Mouse (Mus musculus): Measurements from ENCODE around the gene Alg12.

Alg12 gene

GRCm38 (mm10) chr15:88854969-88855830, 36.1 kb upstream of the Alg12 start:
- peak; percentile 31 for DNase-seq

DNA sequence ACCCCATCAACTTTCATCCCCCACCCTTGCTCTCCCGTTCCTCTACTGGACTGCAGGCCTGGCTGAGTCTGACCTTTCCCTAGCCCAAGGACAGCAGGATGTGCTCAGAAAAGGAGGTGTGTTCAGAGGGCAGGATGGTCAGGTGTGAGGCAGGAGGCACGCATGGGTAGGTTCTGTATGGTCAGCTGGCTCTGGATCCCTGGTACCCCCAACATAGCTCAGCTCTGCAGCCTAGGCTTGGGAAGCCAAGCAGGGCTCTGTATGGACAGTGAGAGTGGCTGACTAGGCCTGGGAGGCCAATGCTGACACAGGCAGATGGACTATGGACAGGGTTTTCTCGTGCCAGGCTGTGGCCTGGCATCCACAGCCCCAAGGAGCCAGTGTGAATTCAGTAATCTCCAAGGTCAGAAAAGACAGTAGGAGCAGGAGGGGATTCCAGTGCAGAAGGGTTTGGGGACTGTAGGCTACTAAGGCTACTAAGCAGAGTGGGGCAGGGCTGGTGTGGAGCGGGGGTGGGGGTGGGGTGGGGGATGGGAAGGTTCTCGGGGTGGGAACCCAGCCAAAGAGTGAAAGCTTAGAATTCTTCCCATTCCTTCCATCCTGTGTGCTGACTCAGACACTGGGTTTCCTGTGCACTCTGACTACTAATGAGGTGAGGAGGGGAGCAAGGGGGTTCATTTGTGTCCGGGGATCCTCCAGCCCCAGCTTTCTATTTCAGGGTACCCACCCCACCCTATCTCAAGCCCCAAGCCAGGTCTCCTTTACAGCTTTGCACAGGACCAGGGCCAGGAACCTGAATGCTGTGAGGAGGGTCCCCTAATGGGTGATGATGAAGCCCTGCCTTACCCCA, 35.2 kb upstream of the Alg12 start:
- DNase-seq, result peak; percentile 54

DNA sequence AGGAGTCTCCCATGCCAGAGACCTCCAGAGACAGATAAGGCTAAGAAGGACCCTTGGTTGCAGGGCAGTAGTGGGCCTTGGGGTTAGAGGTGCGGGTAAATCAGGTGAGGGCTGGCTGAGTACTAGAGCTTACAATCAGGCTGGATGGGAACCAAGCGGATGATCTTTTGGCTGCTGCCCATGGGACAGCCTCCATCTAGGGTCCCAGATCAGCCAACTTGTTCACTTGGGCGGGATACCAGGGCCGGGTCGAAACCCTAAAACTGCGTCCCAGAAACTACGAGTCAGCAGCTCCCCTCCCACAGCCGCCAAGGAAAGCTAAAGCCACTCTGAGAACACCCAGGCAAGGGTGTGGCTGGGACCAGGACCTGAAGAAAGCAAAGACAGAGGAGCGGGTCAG, 34.0 kb upstream of the Alg12 start:
- DNase-seq, result peak; percentile 37

DNA sequence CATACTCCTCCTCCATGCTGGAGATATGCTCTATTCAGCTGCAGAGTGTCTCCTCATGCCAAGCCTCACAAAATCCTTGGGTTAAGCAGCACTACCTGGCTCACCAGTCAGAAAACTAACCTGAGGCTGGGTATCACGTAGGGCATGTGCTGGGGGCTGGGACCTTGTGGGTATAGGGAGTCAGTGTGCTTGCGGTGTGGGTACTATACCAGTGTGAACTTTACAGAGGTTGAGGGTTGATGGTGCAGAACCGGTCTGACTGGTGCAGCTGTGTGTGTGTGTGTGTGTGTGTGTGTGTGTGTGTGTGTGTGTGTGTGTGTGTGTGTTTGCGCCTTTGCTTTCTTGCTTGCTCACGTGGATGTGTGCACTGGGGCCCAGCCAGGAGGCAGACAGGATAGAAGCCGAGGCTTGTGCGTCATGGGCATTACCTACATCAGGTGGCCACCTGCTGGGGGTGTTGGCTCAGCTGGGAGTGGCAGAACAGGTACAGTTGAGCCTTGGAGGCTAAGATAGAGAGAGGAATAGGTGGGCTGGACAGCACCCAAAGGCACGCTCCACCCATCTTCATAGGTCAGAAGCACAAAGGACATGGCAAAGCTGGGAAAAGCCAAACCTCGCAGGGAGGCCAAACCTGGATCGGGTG, 32.5 kb upstream of the Alg12 start:
- DNase-seq, result no peak

DNA sequence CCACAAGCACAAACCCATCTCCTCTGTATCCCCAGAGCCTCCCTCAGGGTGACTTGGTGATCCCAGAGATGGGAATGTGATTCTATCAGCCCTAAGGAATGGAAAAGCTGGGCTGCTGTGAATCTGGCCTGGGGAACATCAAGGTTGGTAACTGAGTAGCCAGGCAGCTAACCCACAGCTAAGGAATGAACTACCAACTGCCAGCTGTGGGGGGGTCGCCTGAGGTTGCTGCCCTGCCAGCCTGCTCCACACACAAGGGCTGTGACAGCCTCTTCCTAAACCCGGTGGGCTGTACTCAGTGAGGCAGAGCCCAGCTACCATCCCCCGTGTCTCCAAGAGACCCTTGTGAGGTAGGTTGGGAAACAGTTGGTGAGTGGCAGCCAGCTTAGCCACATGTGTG, 32.0 kb upstream of the Alg12 start:
- DNase-seq, result no peak

GRCm38 (mm10) chr15:88850146-88850826, 31.2 kb upstream of the Alg12 start:
- DNase-seq, result peak; percentile 84

GRCm38 (mm10) chr15:88849621-88850020, 30.5 kb upstream of the Alg12 start:
- DNase-seq, result no peak

- no peak for DNase-seq
These were observed 29.5 kb upstream of the Alg12 start for GRCm38 (mm10) chr15:88848661-88849060.

- no peak for DNase-seq
These were observed 25.8 kb upstream of the Alg12 start for GRCm38 (mm10) chr15:88844966-88845365.

DNA sequence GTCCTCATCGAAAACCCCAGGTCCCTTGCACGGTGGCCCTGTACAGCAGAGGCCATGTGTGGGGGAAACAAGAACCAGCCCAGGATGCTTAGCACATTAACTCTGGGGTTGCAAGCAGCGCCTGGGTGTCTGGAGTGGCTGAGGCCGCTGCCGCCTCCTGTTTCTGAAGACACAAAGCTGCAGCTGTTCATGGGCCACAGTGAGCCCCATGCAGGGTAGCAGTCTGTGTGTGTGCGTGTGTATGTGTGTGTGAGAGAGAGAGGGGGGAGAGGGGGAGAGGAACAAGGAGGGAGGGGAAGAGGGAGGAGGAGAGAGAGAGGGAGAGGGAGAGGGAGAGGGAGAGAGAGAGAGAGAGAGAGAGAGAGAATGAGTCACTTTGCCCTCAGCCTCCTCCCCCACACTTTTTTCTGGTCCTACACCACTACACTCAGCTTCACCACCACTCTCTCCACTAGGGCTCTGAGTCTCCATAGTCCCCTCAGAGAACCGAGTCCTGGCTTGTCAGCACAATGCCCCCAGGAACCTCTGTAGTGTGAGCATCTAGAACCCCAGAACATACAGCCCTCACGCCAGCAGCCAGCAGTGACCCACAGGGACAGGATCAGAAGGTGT, 24.5 kb upstream of the Alg12 start:
- DNase-seq, result no peak

GRCm38 (mm10) chr15:88842300-88842673, 23.2 kb upstream of the Alg12 start:
- DNase-seq, result no peak

- DNase-seq, result peak; percentile 84
These were observed 22.6 kb upstream of the Alg12 start for GRCm38 (mm10) chr15:88841580-88842299.

DNA sequence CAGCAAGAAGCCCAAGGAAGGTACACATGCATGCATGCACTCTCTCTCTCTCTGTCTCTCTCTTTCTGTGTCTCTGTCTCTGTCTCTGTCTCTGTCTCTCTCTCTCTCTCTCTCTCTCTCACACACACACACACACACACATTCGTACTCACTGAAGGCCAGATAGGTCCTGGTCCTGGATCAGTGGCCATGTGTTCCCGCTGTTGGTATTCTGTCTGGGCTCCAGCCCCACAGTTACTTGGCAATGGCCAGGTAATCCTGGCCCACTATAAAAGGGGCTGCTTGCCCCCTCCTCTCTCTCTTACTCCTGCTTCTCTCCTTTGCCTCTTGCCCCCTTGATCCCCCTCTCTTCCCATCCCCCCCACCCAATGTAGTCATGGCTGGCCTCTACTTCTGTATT, 22.0 kb upstream of the Alg12 start:
- DNase-seq, result no peak

DNA sequence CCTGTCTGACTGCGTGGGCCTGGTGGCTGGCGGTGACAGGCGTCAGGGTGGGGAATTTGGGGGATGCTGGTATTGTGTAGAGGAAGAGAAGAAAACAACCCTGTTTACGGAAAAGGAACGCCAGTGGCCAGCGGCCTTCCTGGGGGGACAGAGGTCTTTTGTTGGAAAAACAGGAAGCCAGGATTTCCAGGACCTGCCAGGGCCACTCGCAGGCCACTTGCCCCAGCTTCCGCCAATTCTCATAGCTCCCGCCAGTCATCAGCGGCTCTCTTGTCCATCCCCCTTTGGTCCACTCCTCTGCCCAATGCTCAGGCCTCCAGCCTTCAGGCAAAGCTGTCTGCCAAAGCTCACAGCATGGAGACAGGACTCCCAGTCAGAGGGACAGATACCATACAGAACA, 21.0 kb upstream of the Alg12 start:
- DNase-seq, result no peak

DNA sequence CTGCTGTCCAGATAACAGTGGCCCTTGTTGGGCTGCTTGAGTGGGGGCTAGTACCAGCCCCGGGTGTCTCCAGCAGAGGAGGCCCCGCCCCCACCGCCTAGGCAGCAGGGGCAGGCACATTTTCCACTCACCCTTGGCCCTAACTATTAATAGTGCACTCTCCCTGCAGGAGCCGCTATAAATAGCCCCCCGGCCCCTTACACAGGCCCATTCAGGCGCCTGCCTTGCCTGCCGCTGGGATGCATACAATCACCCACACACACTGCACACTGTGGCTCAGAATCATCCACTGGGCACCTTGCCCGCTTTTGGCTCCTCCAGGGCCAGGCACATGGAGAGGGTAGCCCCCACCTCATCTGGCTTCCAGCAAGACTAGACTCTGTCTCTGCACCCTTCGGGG, 20.2 kb upstream of the Alg12 start:
- no peak for DNase-seq

DNA sequence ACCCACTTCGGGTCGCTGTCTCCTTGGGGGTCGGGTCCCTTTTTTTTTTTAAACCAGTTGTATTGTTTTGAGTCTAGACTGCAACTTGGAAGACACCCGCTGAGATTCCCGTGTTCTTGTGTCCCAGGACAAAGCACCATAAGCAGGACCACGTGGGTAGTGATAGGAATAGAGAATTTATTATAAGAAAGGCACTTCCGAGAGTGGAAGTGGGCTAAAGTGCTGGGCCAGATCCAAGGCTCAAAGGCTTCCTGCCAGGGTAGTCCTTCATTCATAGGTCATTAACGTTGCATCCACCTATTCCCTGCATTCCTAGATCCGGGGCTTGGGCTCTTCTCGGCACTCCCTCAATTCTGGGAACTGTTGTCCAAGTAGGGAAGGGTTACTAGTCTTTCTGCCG, 18.9 kb upstream of the Alg12 start:
- no peak for DNase-seq

DNA sequence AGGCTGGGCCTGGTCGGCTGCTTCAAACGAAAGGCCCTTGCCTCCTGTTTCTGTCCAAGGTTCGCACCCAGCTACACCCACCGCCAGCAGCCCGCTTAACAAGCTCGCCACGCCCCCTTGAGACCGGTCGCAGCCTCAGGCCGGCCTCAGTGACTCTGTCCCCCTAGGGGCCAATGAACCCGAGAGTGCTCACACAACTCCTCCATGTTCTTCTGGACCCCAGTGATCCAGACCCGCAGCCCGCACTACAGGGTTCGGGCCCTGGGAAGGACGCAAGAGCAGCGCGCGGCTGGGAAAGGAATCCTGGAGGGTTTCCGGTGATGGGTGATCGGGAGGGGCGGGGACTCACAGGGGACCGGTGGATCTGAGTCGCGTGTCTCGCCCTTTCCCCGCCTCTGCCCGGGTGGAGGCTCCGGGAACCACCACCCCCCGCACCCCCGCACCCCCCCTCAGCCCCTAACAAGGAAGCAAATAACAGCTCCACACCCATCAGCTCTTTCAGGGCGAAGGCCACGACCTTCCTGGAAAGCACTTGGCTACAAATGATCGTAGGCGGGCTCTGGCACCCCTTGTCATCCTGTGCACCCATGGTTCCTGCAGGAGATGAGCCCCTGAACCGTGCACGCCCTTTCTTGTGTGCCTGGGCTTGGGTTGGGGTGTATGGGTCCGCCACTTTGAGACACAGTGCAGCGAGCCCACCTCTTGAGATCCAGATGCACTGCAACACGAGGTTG, 18.2 kb upstream of the Alg12 start:
- no peak for DNase-seq

- no peak for DNase-seq
These were observed 17.5 kb upstream of the Alg12 start for GRCm38 (mm10) chr15:88836571-88836970.

DNA sequence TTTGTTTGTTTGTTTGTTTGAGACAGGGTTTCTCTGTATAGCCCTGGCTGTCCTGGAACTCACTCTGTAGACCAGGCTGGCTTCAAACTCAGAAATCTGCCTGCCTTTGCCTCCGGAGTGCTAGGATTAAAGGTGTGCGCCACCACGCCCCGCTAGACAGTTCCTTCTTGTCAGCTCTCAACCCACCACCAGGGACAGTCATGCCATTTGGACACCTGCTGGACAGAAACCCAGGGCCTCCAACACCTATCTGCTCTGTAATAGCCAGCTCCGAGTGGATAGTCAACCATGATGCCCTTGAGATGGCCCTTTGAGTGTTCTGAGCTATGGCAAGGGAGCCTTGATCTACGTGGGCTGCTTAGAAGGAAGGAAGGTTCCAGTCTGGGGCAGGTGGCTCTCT, 16.9 kb upstream of the Alg12 start:
- DNase-seq, result no peak

GRCm38 (mm10) chr15:88832536-88832935, 13.4 kb upstream of the Alg12 start:
- DNase-seq, result peak; percentile 5

DNA sequence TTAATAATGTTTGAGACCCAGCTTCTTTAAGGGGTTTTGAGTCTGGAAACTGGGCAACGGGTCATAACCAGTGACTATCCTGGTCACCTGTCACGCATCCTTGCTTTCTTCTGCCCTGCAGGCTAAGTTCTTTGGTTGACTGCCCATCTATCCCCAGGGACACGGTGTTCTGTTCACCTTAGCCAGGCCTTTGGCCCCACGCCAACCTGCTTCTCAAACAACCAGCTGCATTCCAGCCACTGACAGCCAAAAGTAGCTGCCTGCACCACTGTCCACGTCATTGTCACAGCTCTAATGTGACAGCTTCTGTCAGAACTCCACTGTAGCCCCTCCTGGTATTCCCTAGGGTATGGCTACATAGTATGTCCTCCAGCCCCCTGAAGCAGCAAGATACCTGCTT, 12.4 kb upstream of the Alg12 start:
- peak; percentile 24 for DNase-seq
